In genomic region chr17:9287682-9288081, GRCm38 (mm10) we compare ENCODE assay signal across 20 mouse cellular contexts.
DNase-seq lines count a peak whose midpoint lies in the region; ATAC-seq and TF ChIP-seq lines count a peak whose summit lies in the region.
"Had no signal": no experiment of that assay in that cellular context is flagged by ENCODE, and none has a peak within 500 bp of the region (broad histone marks: within the 10 kb centered on the region; RNA-seq: fewer than 3 reads in every experiment).

No protein-coding gene starts in this region.

- no peak for TF ChIP-seq CTCF in brain, embryonic 14.5 days (IDR thresholded peaks at IDR 0.05; ENCODE audit: borderline replicate concordance, extremely low read depth, insufficient read depth, insufficient read length)

- H3K36me3 ChIP-seq in forebrain, embryonic 16.5 days (ENCODE audit: control insufficient read depth, insufficient read depth): no peaks in the 10 kb centered on the region
- H3K36me3 ChIP-seq in forebrain, embryonic 11.5 days (ENCODE audit: control insufficient read depth, insufficient read depth, low read length): no peaks in the 10 kb centered on the region
- H3K36me3 ChIP-seq in hindbrain, embryonic 16.5 days (ENCODE audit: control insufficient read depth, insufficient read depth, low read length): no peaks in the 10 kb centered on the region
- no peaks in the 10 kb centered on the region for H3K36me3 ChIP-seq in hindbrain, embryonic 12.5 days
- no peaks in the 10 kb centered on the region for H3K36me3 ChIP-seq in midbrain, embryonic 16.5 days (ENCODE audit: control insufficient read depth, insufficient read depth, low read length)
- H3K36me3 ChIP-seq in midbrain, embryonic 10.5 days: no peaks in the 10 kb centered on the region
- H3K36me3 ChIP-seq: G1E; heart, embryonic 15.5 days; midbrain, embryonic 13.5 days had no signal

- peak; percentile 40; the same call in 1 of the 2 replicates for ATAC-seq in forebrain, embryonic 16.5 days
- no peak for ATAC-seq in forebrain, embryonic 11.5 days (replicated peaks; ENCODE audit: low FRiP score)
- peak; percentile 40; the same call in 1 of the 2 replicates for ATAC-seq in hindbrain, embryonic 16.5 days
- ATAC-seq in hindbrain, embryonic 12.5 days (ENCODE audit: low FRiP score): no peak
- ATAC-seq in midbrain, embryonic 16.5 days: no peak; the same call in 1 of the 2 replicates
- ATAC-seq: intestine, embryonic 16.5 days; midbrain, embryonic 13.5 days had no signal

- DNase-seq in forebrain, embryonic 11.5 days (ENCODE audit: low spot score): no peak
- no peak for DNase-seq in midbrain, embryonic 10.5 days (ENCODE audit: low spot score)
- DNase-seq in brain, embryonic 14.5 days (ENCODE audit: low read depth): peak; percentile 43
- no peak for DNase-seq in spleen, postnatal 10 days (ENCODE audit: low spot score in 2 of 2)
- DNase-seq: adrenal gland, postnatal 25 days; cerebellum, adult 18-20 months; cerebellum, postnatal 36 days; gastrocnemius, postnatal 14 days; heart, adult 2 months; heart, postnatal 4 days; kidney, postnatal 36 days had no signal

- H3K4me3 ChIP-seq in forebrain, embryonic 16.5 days (replicated peaks; ENCODE audit: low read length): no peak overlapping the region
- no peak overlapping the region for H3K4me3 ChIP-seq in forebrain, embryonic 11.5 days (ENCODE audit: low read depth, low read length)
- no peak overlapping the region for H3K4me3 ChIP-seq in hindbrain, embryonic 16.5 days (ENCODE audit: low read length)
- no peak overlapping the region for H3K4me3 ChIP-seq in hindbrain, embryonic 12.5 days
- H3K4me3 ChIP-seq in midbrain, embryonic 16.5 days (ENCODE audit: low read depth, low read length): no peak overlapping the region
- H3K4me3 ChIP-seq in midbrain, embryonic 10.5 days: no peak overlapping the region
- H3K4me3 ChIP-seq: heart, adult 2 months; heart, embryonic 15.5 days; midbrain, embryonic 13.5 days had no signal

- H3K4me1 ChIP-seq in forebrain, embryonic 16.5 days (replicated peaks; ENCODE audit: control insufficient read depth, insufficient read depth, low read length): 0 out of 2 replicates have a peak, but pooled peaks cover 6% of the 10 kb centered on the region
- H3K4me1 ChIP-seq in forebrain, embryonic 11.5 days (replicated peaks; ENCODE audit: control insufficient read depth, insufficient read depth, low read length): no peaks in the 10 kb centered on the region; the same call in 1 of the 2 replicates
- H3K4me1 ChIP-seq in hindbrain, embryonic 16.5 days (ENCODE audit: control insufficient read depth, insufficient read depth, low read depth, low read length): no peaks in the 10 kb centered on the region
- no peaks in the 10 kb centered on the region for H3K4me1 ChIP-seq in hindbrain, embryonic 12.5 days
- no peaks in the 10 kb centered on the region for H3K4me1 ChIP-seq in midbrain, embryonic 16.5 days (ENCODE audit: control insufficient read depth, insufficient read depth, low read length)
- peaks cover 30% of the 10 kb centered on the region for H3K4me1 ChIP-seq in midbrain, embryonic 10.5 days
- H3K4me1 ChIP-seq: heart, embryonic 15.5 days had no signal

- WGBS in forebrain, embryonic 16.5 days: 75% methylated on average over 9 of the region's 9 CpGs
- 80% methylated on average over 9 of the region's 9 CpGs for WGBS in forebrain, embryonic 11.5 days
- 55% methylated on average over 9 of the region's 9 CpGs for WGBS in hindbrain, embryonic 16.5 days
- 59% methylated on average over 9 of the region's 9 CpGs for WGBS in hindbrain, embryonic 12.5 days
- WGBS in midbrain, embryonic 16.5 days: 50% methylated on average over 9 of the region's 9 CpGs
- 81% methylated on average over 9 of the region's 9 CpGs for WGBS in midbrain, embryonic 10.5 days

- no peak overlapping the region for H3K27ac ChIP-seq in forebrain, embryonic 16.5 days (ENCODE audit: low read length)
- no peak overlapping the region for H3K27ac ChIP-seq in forebrain, embryonic 11.5 days (ENCODE audit: low read depth, low read length)
- no peak overlapping the region for H3K27ac ChIP-seq in hindbrain, embryonic 16.5 days (ENCODE audit: low read depth, low read length)
- no peak overlapping the region for H3K27ac ChIP-seq in hindbrain, embryonic 12.5 days
- H3K27ac ChIP-seq in midbrain, embryonic 16.5 days (ENCODE audit: low read length): no peak overlapping the region
- H3K27ac ChIP-seq in midbrain, embryonic 10.5 days (replicated peaks): no peak overlapping the region
- H3K27ac ChIP-seq: heart, adult 2 months; heart, embryonic 15.5 days; liver, embryonic 14.5 days; midbrain, embryonic 13.5 days had no signal

- TF ChIP-seq POLR2A in brain, embryonic 14.5 days (IDR thresholded peaks at IDR 0.05; ENCODE audit: borderline replicate concordance, extremely low read depth, insufficient read depth, insufficient read length, poor library complexity, severe bottlenecking): no peak

- H3K27me3 ChIP-seq in forebrain, embryonic 16.5 days (replicated peaks; ENCODE audit: control insufficient read depth, insufficient read depth, low read length): no peaks in the 10 kb centered on the region
- no peaks in the 10 kb centered on the region for H3K27me3 ChIP-seq in forebrain, embryonic 11.5 days (ENCODE audit: control insufficient read depth, insufficient read depth, low read length)
- H3K27me3 ChIP-seq in hindbrain, embryonic 16.5 days (replicated peaks; ENCODE audit: control insufficient read depth, insufficient read depth, low read length): no peaks in the 10 kb centered on the region
- H3K27me3 ChIP-seq in hindbrain, embryonic 12.5 days: peaks cover 2% of the 10 kb centered on the region; the same call in 1 of the 2 replicates
- H3K27me3 ChIP-seq in midbrain, embryonic 16.5 days (ENCODE audit: control insufficient read depth, insufficient read depth, low read depth, low read length): no peaks in the 10 kb centered on the region
- peaks cover 7% of the 10 kb centered on the region for H3K27me3 ChIP-seq in midbrain, embryonic 10.5 days (ENCODE audit: low read depth, poor library complexity, severe bottlenecking)
- H3K27me3 ChIP-seq: heart, embryonic 15.5 days; midbrain, embryonic 13.5 days had no signal

- no peaks in the 10 kb centered on the region for H3K9me3 ChIP-seq in forebrain, embryonic 16.5 days (ENCODE audit: control insufficient read depth, low read length)
- no peaks in the 10 kb centered on the region for H3K9me3 ChIP-seq in forebrain, embryonic 11.5 days (ENCODE audit: control insufficient read depth, low read length)
- H3K9me3 ChIP-seq in hindbrain, embryonic 16.5 days (ENCODE audit: control insufficient read depth, low read length): no peaks in the 10 kb centered on the region
- no peaks in the 10 kb centered on the region for H3K9me3 ChIP-seq in hindbrain, embryonic 12.5 days (replicated peaks)
- H3K9me3 ChIP-seq in midbrain, embryonic 16.5 days (replicated peaks; ENCODE audit: control insufficient read depth, low read length, poor library complexity, severe bottlenecking): no peaks in the 10 kb centered on the region
- no peaks in the 10 kb centered on the region for H3K9me3 ChIP-seq in midbrain, embryonic 10.5 days (replicated peaks)
- H3K9me3 ChIP-seq: heart, embryonic 15.5 days; midbrain, embryonic 13.5 days had no signal

- no peak overlapping the region for H3K4me2 ChIP-seq in forebrain, embryonic 16.5 days (ENCODE audit: low read length)
- no peak overlapping the region for H3K4me2 ChIP-seq in forebrain, embryonic 11.5 days (ENCODE audit: low read depth, low read length, severe bottlenecking)
- H3K4me2 ChIP-seq in hindbrain, embryonic 16.5 days (ENCODE audit: low read length): no peak overlapping the region
- no peak overlapping the region for H3K4me2 ChIP-seq in hindbrain, embryonic 12.5 days (replicated peaks)
- peak overlapping the region; percentile 5; the same call in 1 of the 2 replicates for H3K4me2 ChIP-seq in midbrain, embryonic 16.5 days (ENCODE audit: low read length)
- H3K4me2 ChIP-seq: heart, embryonic 15.5 days; midbrain, embryonic 13.5 days had no signal

- no peak overlapping the region for H3K9ac ChIP-seq in forebrain, embryonic 16.5 days (replicated peaks; ENCODE audit: low read depth, low read length)
- H3K9ac ChIP-seq in forebrain, embryonic 11.5 days (ENCODE audit: low read length): no peak overlapping the region
- no peak overlapping the region for H3K9ac ChIP-seq in hindbrain, embryonic 16.5 days (ENCODE audit: low read depth, low read length)
- no peak overlapping the region for H3K9ac ChIP-seq in hindbrain, embryonic 12.5 days
- no peak overlapping the region for H3K9ac ChIP-seq in midbrain, embryonic 16.5 days (ENCODE audit: low read depth, low read length)
- H3K9ac ChIP-seq: heart, embryonic 15.5 days; liver, embryonic 14.5 days; midbrain, embryonic 13.5 days had no signal

Comparison
In these comparisons a context has a peak if more than half of its experiments do, and no peak if none do; other contexts are left out.
1. ATAC-seq: peak in forebrain, embryonic 16.5 days (single experiment) and hindbrain, embryonic 16.5 days (single experiment); none in forebrain, embryonic 11.5 days (single experiment), hindbrain, embryonic 12.5 days (single experiment) and midbrain, embryonic 16.5 days (single experiment).